Comparison of ENCODE assay signal across 8 mouse cellular contexts in genomic region chr10:103402171-103402570, GRCm38 (mm10). TPM values are rescaled to one million over a fixed set of nuclear protein-coding genes. Genes with fewer than 3 reads are reported as not detected.
A peak's percentile ranks its signal among the peaks of the same experiment; 100 is the strongest.
DNase-seq lines count a peak whose midpoint lies in the region; ATAC-seq and TF ChIP-seq lines count a peak whose summit lies in the region.

No protein-coding gene starts in this region.

- no peak overlapping the region for H3K27ac ChIP-seq in kidney, adult 2 months (ENCODE audit: insufficient read depth, low read depth, low read length)
- H3K27ac ChIP-seq in kidney, embryonic 14.5 days (ENCODE audit: low read depth, low read length) = no peak overlapping the region
- H3K27ac ChIP-seq in hindbrain, postnatal 0 days = no peak overlapping the region

- DNase-seq in kidney, adult 2 months = peak; percentile 45
- peak; percentile 9 for DNase-seq in c-Kit-positive CD71-negative TER-119-negative erythroid progenitor cells, embryonic 14.5 days (ENCODE audit: low read depth)
- DNase-seq in hindbrain, postnatal 0 days (ENCODE audit: low spot score) = peak; percentile 86
- peak; percentile 11 for DNase-seq in yolk sac, embryonic 10.5 days (ENCODE audit: low spot score)
- DNase-seq in testis, postnatal 10 days (ENCODE audit: low spot score) = no peak
- no peak for DNase-seq in thymus, postnatal 25 days

- no peak overlapping the region for H3K9ac ChIP-seq in kidney, embryonic 14.5 days (ENCODE audit: low read depth, low read length)
- H3K9ac ChIP-seq in hindbrain, postnatal 0 days (replicated peaks; ENCODE audit: low read length) = no peak overlapping the region

- no peak for ATAC-seq in kidney, embryonic 14.5 days (ENCODE audit: low FRiP score, low TSS enrichment)
- ATAC-seq in hindbrain, postnatal 0 days = 0 out of 2 replicates have a peak, but pooled peaks have one; percentile 51

- no peaks in the 10 kb centered on the region for H3K27me3 ChIP-seq in kidney, adult 2 months (replicated peaks; ENCODE audit: control insufficient read depth, insufficient read depth, low read length)
- no peaks in the 10 kb centered on the region for H3K27me3 ChIP-seq in kidney, embryonic 14.5 days (ENCODE audit: control insufficient read depth, insufficient read depth, low read length)
- no peaks in the 10 kb centered on the region for H3K27me3 ChIP-seq in E14TG2a.4 (ENCODE audit: insufficient read depth, low read length)
- H3K27me3 ChIP-seq in hindbrain, postnatal 0 days (ENCODE audit: insufficient read depth, low read length) = no peaks in the 10 kb centered on the region

- H3K4me2 ChIP-seq in kidney, embryonic 14.5 days (replicated peaks; ENCODE audit: low read depth, low read length) = no peak overlapping the region
- no peak overlapping the region for H3K4me2 ChIP-seq in hindbrain, postnatal 0 days (ENCODE audit: low read depth, low read length)

- no peaks in the 10 kb centered on the region for H3K36me3 ChIP-seq in kidney, adult 2 months (ENCODE audit: control insufficient read depth, insufficient read depth, low read length)
- H3K36me3 ChIP-seq in kidney, embryonic 14.5 days (ENCODE audit: control insufficient read depth, insufficient read depth, low read length) = no peaks in the 10 kb centered on the region
- H3K36me3 ChIP-seq in E14TG2a.4 (ENCODE audit: insufficient read depth, low read length) = no peaks in the 10 kb centered on the region
- no peaks in the 10 kb centered on the region; the same call in 1 of the 2 replicates for H3K36me3 ChIP-seq in hindbrain, postnatal 0 days (ENCODE audit: insufficient read depth, low read length)

- no peak; the same call in 1 of the 2 replicates for TF ChIP-seq CTCF in kidney, adult 2 months (conservative IDR thresholded peaks at IDR 0.05; ENCODE audit: insufficient read depth, insufficient read length, low read depth, low read length)
- TF ChIP-seq CTCF in E14TG2a.4 (conservative IDR thresholded peaks at IDR 0.05; ENCODE audit: low read length) = peak; percentile 53
- peak; percentile 79 for TF ChIP-seq CTCF in hindbrain, postnatal 0 days (IDR thresholded peaks at IDR 0.05; ENCODE audit: low read depth)

- no peaks in the 10 kb centered on the region for H3K9me3 ChIP-seq in kidney, embryonic 14.5 days (ENCODE audit: control insufficient read depth, low read length)
- no peaks in the 10 kb centered on the region for H3K9me3 ChIP-seq in E14TG2a.4 (ENCODE audit: low read length)
- H3K9me3 ChIP-seq in hindbrain, postnatal 0 days (ENCODE audit: low read length) = no peaks in the 10 kb centered on the region

- WGBS in kidney, adult 2 months = 10% methylated on average over 4 of the region's 4 CpGs
- 18% methylated on average over 4 of the region's 4 CpGs for WGBS in kidney, embryonic 14.5 days
- WGBS in hindbrain, postnatal 0 days = 16% methylated on average over 4 of the region's 4 CpGs

- no peak overlapping the region for H3K4me3 ChIP-seq in kidney, adult 2 months (ENCODE audit: insufficient read depth, low read depth, low read length)
- H3K4me3 ChIP-seq in kidney, embryonic 14.5 days (ENCODE audit: low read length) = no peak overlapping the region
- H3K4me3 ChIP-seq in E14TG2a.4 (replicated peaks; ENCODE audit: low read length) = no peak overlapping the region
- no peak overlapping the region for H3K4me3 ChIP-seq in hindbrain, postnatal 0 days (ENCODE audit: low read length)

- no peaks in the 10 kb centered on the region for H3K4me1 ChIP-seq in kidney, adult 2 months (ENCODE audit: control insufficient read depth, insufficient read depth, low read length)
- no peaks in the 10 kb centered on the region for H3K4me1 ChIP-seq in kidney, embryonic 14.5 days (ENCODE audit: control insufficient read depth, insufficient read depth, low read length)
- no peaks in the 10 kb centered on the region for H3K4me1 ChIP-seq in E14TG2a.4 (replicated peaks; ENCODE audit: low read depth, low read length)
- H3K4me1 ChIP-seq in hindbrain, postnatal 0 days (ENCODE audit: insufficient read depth, low read length) = no peaks in the 10 kb centered on the region

- no peak for TF ChIP-seq POLR2A in kidney, adult 2 months (IDR thresholded peaks at IDR 0.05; ENCODE audit: low read depth, low read length)

RNA-seq across cellular contexts. Expression of gene Slc6a15, which starts 34.6 kb away (rescaled TPM):
- 8.4 and 9.5 TPM in 2 replicates for polyA plus RNA-seq in kidney, adult 2 months (2012; rRNA removed)
- polyA plus RNA-seq in kidney, embryonic 14.5 days (2014; fragmentation: Nextera tagmentation; extraction: Ambion mirVana) = 2.3 and 4.9 TPM in 2 replicates
- 58.8 and 61.3 TPM in 2 replicates for total RNA-seq in hindbrain, postnatal 0 days (2014; rRNA removed)
- polyA plus RNA-seq in hindbrain, postnatal 0 days (2015; fragmentation: Nextera tagmentation; extraction: Ambion mirVana) = 79.5 and 81.4 TPM in 2 replicates

Comparison
In these comparisons a context has a peak if more than half of its experiments do, and no peak if none do; other contexts are left out.
1. DNase-seq: peak in kidney, adult 2 months (single experiment), c-Kit-positive CD71-negative TER-119-negative erythroid progenitor cells, embryonic 14.5 days (single experiment), hindbrain, postnatal 0 days (single experiment) and yolk sac, embryonic 10.5 days (single experiment); none in testis, postnatal 10 days (single experiment) and thymus, postnatal 25 days (single experiment).